Mouse (Mus musculus): ENCODE results near the gene Rangrf.
"Not testable (repeated sequence)": the region's sequence is repeated elsewhere in the genome, so short reads cannot be mapped to it uniquely, and the experiment has no call there.

The Rangrf gene

DNA sequence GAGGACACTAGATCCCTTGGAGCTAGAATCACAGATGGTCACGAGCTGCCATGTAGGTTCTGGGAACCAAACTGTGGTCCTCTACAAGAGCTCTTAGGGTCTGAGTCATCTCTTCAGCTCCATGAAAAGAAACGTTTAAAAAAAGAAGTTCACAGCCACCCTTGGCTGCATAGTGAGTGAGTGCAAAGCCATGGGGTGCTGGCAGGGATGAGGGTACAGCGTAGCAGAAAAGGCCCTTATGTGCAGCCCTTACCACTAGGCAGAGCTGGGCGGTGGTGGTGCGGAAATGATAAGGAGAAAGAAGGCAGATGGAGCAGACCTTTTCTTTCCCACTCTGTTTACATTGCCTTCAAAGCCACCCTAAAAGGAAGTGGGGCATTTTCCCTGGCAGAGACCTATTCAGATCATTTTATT is 4.3 kb upstream of the Rangrf start:
- no peak for DNase-seq (ENCODE audit: low read depth, low spot score)

DNA sequence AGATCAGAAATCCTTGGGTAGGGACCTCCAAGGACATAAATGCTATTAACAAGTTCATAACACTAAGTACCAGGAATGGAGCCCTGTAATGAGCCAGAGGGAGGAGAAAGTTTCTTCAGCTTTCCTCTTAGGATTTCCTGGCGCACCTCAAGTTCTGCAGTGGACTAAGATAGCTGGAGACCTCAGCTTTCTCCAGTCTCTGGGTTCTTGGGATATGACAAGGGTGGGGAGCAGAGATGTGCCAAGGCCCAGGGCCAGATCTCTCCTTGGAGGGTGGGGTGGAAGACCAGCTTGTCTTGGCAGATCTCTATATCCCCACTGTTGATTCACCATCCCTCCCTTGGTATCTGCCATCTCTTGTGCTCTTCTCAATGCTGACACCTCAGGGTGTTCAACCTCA is 616 bp upstream of the Rangrf start:
- DNase-seq (ENCODE audit: low read depth, low spot score), result no peak

DNA sequence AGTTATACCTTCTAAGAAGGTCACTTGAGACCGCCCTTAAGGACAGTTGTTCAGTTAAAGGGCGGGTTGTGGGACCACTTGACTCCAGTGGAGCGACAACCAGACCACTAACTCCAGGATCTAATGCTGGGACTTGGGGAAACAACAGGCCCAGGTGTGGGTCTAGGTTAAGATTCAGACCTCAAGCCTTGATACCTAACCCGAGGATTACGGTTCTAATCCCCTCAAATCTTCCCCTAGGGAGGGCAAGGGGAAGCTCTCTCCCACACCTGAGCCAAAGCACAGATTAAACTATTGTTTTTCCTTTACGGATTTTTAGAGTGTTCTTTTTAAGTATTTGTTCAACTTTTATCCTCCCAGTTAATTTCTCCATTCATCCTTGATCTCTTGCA is 930 bp downstream of the Rangrf start:
- no peak for DNase-seq (ENCODE audit: low read depth, low spot score)

DNA sequence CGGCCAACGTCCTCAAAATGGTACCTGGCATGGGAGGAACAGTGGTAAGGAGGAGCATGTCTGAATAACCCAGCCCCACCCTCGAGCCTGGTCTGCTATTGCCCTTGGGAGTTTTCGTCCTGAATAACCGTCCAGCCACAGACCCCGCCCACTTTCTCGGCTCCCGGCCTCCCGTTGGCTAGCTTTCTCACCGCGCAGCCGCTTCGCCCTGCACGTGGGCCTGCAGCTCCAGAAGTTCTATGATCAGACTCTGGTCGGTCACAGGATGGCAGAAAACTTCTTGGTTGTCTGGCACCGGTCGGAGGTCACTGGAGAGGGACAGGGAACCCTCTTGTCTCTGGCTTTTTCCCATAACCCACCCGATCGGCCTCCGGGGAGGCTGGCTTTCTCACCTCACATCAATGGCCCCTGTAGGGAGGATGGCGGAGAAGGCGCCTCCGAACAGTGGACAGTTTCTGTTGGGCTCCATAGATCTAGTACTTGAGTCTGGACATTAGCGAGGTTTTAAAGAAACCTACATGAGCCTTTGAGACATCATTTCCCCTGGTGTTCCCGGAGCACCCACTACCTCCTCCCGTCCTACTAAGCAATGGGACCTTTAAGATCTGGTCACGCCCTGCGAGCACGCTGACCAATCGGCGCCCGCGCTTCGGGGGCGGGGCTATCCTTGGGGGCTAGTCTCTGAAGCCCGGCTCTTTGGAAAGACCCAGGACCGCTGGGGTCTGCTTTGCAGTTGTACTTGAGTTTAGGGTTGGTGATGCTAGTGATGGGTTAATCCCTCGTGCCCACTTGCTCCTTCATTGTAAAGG is 1.5 kb downstream of the Rangrf start:
- DNase-seq (ENCODE audit: low read depth, low spot score), result peak; percentile 80

DNA sequence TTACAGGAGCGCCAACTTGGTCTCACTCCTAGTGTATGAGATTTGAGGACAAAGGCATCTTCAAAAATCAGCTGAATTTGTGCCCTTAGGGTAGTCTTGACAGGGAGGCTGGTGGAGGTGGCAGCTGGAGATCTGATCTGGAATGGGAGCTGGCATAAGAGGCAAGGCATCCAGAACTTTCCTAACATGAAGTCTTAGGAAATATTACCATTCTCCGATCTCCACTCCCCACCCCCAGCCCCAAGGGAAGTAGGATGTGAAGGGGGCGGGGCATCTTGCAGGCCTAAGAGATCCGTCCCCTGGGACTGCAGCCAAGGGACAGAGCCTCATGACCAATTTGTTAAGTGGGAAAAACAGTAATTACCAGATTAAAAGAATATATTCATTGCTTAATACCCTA is 4.8 kb downstream of the Rangrf start:
- no peak for DNase-seq (ENCODE audit: low read depth, low spot score)

DNA sequence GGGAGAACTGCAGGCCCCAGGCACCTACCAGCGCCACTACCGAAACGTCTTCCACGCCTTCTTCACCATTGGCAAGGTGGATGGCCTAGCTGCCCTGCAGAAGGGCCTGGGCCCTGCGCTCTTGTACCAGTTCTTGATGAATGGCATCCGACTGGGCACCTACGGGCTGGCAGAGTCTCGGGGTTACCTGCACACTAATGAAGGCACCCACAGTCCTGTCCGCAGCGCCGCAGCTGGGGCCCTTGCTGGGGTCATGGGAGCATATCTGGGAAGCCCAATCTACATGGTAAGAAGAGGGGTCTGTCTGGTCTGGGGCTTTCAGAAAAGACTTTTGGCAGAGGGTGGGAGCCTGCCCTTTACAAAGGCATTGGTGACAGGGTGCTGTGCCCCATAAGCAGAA is 6.2 kb downstream of the Rangrf start:
- no peak for DNase-seq (ENCODE audit: low read depth, low spot score)

DNA sequence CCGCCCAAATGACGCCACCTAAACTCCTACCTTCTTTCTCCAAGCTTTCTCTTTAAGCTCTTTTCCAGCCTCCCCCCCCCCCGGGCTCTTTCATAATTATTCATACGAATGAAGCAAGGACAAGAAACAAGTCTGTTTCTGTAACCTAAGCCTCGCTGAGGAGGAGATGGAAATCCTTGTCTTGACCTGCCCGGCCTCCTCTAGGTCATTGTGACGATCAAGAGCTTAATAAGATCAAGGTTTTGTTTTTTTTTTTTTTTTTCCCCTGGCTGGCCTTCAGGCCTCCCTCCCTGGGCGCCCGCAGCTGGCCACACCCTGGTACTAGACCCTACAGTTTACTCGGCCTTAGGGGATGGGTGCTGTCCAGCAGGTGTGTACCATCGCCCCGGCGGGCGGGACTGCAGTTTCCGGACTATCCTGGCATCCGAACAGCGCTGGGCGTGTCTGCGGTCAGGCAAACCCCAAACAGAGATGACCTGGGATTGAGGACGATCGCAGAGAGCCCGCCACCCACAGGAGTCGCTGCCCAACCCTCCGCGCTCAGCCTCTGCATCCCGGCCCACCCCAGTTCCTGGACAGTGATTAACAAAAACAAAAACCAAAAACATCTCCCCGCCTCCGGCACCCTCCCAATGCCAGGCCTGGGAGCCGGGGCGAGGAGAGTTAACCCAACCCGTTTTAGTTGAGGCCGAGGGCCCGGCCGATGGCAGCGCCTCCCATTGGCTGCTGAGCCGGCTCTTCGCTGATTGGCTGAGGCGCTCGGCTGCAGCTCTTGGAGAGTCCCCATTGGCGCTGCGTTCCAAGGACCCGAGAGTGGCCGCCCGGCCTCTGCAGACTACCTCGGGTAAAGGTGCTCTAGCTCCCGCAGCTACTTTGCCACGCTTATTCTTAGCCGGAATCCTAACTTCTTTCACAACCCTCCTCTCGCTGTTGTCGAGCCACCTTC is 7.4 kb downstream of the Rangrf start, which contains the start of gene Slc25a35:
TSS of gene Slc25a35 (plus strand) at position 795 of the 946 bp plus-strand sequence.
- peak; percentile 91 for DNase-seq (ENCODE audit: low read depth, low spot score)

DNA sequence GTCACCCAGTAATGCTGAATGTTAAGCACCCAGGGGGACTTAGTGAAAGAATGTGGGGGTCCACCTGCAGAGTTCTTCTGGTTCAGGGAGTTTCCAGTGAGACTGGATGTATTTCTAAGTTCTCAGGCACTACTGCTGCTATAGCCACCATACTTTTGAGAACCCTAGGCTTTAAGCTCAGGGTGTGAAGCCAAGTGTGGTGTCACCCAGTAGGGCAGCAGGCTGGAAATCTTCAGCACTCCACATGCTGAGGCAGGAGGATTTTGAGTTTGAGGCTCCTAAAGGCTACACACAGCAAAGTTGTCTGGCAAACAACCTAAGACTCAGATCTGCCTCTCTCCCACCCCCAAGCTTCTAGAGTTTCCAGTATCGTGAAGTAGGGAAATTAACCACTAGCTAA is 8.4 kb downstream of the Rangrf start:
- DNase-seq (ENCODE audit: low read depth, low spot score), result no peak

DNA sequence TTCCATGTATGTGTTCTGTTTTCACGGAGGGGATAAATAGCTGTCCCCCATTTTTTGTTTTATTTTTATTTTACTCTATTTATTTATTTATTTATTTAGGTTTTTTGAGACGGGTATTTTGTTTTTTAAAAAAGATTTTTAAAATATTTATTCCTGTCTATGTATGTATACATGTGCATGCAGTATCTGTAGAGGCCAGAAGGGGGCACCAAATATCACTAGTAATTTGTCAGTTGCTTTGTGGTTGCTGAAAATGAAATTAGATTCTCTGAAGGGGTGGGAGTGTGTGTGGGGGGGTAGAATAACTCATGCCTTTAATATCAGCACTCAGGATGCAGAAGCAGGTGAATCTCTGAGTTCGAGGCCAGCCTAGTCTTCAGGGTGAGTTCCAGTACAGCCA is 9.1 kb downstream of the Rangrf start:
- DNase-seq (ENCODE audit: low read depth, low spot score), result peak; percentile 84

DNA sequence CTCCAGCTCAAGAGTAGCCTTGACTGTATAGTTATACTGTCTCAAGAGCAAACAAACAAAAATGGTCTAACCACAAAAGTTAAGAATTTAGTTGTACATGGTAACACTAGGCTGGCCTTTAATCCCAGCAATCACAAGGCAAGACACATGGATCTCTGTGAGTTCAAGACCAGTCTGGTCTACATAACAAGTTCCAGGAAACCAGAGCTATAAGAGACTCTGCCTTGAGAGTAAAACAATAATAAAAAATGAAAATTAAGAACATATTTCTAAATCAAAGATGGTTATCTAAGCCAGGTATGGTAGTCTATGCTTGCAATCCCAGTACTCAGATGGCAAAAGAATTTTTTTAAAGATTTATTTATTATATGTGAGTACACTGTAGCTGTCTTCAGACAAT is 9.9 kb downstream of the Rangrf start:
- no peak for DNase-seq (ENCODE audit: low read depth, low spot score)

DNA sequence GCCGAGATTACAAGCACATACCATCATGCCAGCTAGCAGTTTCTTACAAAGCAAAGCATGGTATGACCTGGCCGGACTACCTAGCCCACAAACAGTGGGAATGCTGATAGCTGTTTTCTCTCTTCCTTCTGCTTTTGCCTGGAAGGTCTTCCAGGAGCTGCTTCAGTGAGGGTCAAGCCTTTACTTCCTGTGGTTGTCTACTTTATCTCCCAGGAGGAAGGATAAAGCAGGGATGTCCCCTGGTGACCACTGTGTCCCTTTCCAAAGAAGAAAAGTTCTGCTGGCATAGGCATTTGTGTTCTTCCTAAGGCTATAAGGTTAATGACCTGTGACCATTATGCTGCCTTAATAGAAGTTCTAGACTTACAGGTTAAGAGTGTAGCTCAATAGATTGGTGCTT is 11.6 kb downstream of the Rangrf start:
- no peak for DNase-seq (ENCODE audit: low read depth, low spot score)

DNA sequence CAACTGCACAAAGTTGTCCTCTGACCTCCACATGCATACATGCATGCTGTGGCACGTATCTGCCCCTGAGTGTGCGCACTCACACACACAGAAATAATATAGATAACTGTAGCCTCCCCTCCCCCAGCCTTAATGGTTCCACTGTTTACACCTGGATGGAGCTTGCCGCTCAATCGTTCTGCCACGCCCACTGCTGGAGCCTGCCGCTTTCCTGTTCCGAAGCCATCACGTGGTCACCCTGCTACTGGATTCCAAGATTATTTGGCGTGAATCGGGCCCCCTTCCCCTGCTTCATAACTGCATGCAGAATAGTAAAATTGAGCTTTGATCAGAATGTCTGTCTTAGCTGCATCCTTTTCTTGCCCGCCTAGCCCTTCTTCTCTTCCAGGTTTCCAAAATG is 12.8 kb downstream of the Rangrf start:
- DNase-seq (ENCODE audit: low read depth, low spot score), result not testable (repeated sequence)

DNA sequence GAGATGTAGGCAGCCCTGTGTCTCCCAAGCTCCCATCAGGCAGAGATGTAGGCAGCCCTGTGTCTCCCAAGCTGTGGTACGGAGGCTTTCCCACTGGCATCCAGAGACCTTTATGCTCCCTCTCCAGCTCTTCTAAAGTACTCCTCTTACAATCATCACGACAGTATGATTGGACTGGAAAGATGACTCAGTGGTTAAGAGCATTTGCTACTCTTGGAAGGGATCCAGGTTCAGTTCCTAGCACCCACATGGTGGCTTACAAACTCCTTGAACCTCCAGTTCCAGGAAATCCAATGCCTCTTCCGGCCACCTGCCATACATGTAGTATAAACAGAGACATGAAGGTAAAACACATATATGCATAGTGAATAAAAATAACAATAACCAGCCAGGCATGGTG is 13.4 kb downstream of the Rangrf start:
- DNase-seq (ENCODE audit: low read depth, low spot score), result no peak

DNA sequence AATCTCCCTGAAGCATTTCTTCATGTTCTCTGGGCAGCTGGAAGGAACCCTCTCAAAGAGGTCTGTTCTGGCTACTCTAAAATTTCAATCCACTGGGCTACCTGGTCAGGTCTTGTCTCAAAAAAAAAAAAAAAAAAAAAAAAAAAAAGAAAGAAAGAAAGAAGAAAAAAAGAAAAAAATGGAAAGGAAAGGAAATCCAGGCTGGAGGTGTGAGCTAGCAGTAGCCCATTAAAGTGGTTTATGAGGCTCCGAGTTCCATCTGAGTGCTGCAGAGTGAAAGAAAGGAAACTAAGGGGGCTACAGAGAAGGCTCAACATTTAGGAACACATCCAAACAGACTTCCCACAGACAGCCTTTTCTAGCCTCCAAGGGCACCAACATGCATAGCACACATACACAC is 17.0 kb downstream of the Rangrf start:
- DNase-seq (ENCODE audit: low read depth, low spot score), result no peak

DNA sequence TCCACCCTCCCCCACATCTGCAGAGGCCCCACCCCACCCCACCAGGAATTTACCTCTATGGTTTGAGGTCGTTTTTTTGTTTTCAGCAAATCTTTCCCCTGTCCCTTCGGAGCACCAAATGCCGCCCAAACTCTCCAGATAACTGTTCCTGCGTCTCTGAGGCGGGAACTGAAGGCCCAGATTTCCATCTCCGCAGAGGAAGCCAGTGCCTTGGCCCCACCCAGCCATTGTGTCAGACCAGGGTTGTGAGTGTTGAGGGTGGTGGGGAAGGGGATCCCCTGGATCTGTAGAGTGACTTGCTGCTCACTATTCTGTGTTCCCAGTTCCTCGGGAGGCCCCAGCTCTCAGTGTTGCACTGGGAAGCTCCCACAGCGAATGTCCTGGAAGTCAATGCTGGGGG is 17.7 kb downstream of the Rangrf start, which contains the start of gene Arhgef15:
TSS of gene Arhgef15 (minus strand) at position 173 of the 400 bp plus-strand sequence.
- DNase-seq (ENCODE audit: low read depth, low spot score), result no peak

DNA sequence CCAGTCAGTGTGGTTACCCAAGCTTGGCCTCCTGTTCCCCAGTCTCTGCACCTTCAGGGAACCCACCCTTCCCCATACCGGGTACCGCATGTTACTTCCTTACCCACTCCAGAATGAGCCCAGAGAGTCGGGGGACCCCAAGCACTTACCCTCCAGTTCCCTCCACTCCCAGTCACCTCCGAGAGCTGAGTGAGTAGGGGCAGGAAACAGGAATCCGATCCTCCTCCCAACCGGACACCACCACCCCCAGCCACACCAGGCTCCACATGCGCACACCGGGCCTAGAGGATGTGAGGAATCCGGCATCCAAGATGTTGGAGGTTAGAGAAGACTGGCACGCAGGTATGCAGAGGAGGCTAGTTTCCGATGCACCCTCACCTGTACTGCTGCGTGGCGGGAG is 18.3 kb downstream of the Rangrf start:
- no peak for DNase-seq (ENCODE audit: low read depth, low spot score)

DNA sequence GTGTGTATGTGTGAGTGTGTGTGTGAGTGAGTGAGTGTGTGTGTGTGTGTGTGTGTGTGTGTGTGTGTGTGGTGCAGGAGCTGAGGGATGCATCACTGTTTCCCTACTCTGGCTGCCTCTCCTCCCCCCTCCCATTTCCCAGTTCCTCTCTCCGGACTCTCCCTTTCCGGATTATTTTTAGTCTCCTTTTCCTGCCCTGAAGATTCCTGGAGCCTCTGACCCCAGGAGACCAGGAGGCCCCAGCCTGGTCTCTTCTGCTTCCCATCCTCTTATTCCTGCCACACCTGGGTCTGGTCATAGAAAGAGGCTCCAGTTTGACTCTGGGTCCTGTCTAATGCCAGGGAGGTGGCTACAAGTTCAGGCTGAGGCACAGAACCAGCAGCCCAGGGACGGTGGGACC is 18.9 kb downstream of the Rangrf start:
- DNase-seq (ENCODE audit: low read depth, low spot score), result no peak

DNA sequence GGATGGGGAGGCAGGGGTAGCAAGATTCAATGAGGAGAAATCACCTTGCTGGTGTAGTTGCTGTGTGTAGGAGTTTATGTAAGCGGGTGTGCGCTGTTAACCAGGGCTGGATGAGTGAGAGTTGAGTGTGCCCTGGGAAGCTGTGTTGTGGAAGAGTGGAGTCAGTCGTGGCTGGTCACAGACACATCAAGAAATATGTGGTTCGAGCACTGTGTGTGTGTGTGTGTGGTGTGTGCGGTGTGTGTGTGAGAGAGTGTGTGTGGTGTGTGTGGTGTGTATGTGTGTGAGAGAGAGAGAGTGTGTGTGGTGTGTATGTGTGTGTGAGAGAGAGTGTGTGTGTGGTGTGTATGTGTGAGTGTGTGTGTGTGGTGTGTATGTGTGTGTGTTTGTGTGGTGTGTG is 19.5 kb downstream of the Rangrf start:
- no peak for DNase-seq (ENCODE audit: low read depth, low spot score)

DNA sequence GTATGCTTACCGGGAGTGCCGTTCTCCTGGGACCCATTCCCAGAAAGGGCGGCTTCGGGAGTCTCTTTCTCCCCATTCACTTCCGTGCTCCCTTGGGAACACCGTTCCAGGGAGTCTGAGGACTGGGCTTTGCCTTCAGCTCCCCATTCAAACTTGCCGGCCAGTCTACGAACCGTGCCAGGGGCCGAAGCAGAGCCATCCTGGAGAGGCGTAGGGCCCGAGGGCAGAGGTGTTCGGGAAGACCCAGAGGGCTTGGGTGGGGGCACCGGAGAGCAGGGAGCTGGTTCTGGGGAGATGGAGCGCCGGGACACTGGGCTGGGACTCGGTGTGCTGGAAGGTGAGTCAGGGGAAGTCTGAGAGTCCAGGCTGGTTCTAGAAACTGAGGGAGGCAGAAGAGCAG is 20.6 kb downstream of the Rangrf start:
- DNase-seq (ENCODE audit: low read depth, low spot score), result no peak

DNA sequence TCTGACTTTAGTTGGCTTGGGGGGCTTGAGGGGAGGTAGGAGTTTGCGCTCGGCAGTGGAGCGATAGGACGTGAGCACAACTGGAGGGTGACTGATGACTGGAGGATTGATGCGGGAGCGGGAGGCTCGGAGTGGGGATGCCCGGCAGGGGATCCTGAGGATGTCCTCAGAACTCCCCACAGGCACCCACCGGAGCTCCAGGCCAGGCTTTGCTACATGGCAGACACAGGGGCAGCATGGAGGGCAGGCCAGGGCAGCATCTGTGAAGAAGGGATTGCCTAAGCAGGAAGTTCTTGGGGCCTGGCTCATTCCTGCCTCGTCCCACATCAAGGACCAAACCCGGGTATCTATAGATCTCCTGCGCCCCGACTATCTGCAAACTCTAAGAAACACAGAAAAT is 21.1 kb downstream of the Rangrf start:
- no peak for DNase-seq (ENCODE audit: low read depth, low spot score)

DNA sequence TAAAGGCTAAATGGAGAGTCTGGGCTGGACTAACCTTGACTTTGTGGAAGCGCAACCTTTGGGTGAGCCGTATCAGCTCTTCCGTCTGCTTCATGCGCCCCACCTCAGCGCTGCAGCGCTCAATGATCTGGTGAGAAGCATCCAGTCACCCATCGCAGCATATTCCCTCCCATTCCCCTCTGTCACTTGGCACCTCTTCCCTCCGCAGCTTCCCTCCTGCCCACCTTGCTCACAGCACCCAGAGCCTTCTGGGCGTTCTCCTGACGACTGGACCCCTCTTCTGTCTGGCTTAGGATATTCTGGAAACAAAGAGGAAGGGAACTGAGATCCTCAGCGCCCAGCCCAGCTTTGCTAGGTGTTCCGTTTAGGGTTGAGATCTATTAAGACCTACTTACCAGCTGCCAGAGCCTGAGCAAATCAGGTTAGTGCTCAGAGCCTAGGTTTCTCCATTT is 27.4 kb downstream of the Rangrf start:
- DNase-seq (ENCODE audit: low read depth, low spot score), result no peak

DNA sequence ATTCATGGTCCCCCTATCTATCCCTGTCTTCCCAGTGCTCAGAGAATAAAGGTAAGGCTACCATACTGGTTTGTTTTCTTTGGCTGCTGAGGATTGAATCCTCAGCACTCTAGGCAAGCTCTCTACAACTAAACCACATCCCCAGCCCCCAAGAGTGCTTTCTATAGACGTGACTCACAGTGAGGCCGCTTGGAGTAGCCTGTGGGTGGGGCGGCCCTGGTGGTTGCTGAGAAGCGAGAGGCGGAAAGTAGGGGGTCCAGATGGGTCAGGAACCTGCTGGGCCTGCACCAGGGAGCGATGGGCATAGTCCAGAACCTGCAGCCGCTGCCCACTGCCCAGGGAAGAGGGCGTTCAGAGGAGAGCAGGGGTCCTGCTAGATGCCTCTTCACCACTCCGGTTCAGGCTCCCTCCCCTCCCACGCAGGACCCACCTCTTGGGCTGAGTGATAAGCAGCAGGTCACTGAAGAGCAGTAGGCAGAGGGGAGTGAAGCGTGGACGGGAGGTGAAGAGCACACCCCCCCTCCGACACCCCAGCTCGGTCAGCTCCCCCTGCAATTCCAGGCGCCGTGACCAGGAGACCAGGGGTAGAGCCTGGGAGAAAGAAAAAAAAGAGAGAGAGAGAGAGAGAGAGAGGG is 28.1 kb downstream of the Rangrf start:
- no peak for DNase-seq (ENCODE audit: low read depth, low spot score)

Measured in CD4-positive helper T cell, adult 2 months (primary cell).